18 mouse cellular contexts compared by ENCODE assay signal in genomic region chr4:105906411-105906810, GRCm38 (mm10).
DNase-seq lines count a peak whose midpoint lies in the region; TF ChIP-seq lines count a peak whose summit lies in the region.
"Had no signal": no experiment of that assay in that cellular context is flagged by ENCODE, and none has a peak within 500 bp of the region (broad histone marks: within the 10 kb centered on the region; RNA-seq: fewer than 3 reads in every experiment).

No protein-coding gene starts in this region.

- intact Hi-C loops in gastrocnemius, adult 2 months (cut with DNase I) = no loop called here
- intact Hi-C loops in heart, postnatal 25 days (cut with DNase I) = no loop called here

- TF ChIP-seq CTCF in gastrocnemius, adult 2 months (IDR thresholded peaks at IDR 0.05) = no peak

- H3K27ac ChIP-seq in gastrocnemius, adult 2 months = peak overlapping the region; percentile 48
- H3K27ac ChIP-seq: embryonic facial prominence, embryonic 15.5 days; forebrain, embryonic 10.5 days; heart, embryonic 15.5 days; hindbrain, embryonic 12.5 days had no signal

- DNase-seq in gastrocnemius, adult 2 months = no peak
- no peak for DNase-seq in gastrocnemius, postnatal 25 days
- DNase-seq in heart, adult 8-10 months (ENCODE audit: low spot score) = peak; percentile 49
- no peak for DNase-seq in heart, postnatal 25 days (ENCODE audit: low spot score)
- peak; percentile 26 for DNase-seq in lung, postnatal 36 days
- no peak for DNase-seq in lung, postnatal 25 days (ENCODE audit: low spot score)
- DNase-seq in right cerebral cortex, postnatal 14 days = no peak
- DNase-seq: adrenal gland, postnatal 10 days; cerebellum, adult 11 months; cerebellum, adult 8-10 months; cerebellum, postnatal 14 days; embryo, embryonic 11 days; gastrocnemius, postnatal 10 days had no signal

- H3K4me3 ChIP-seq in gastrocnemius, adult 2 months = no peak overlapping the region
- H3K4me3 ChIP-seq: embryonic facial prominence, embryonic 15.5 days; erythroblast, embryonic 14.5 days; forebrain, embryonic 10.5 days; heart, embryonic 15.5 days; hindbrain, embryonic 12.5 days had no signal

Comparison
In these comparisons a context has a peak if more than half of its experiments do, and no peak if none do; other contexts are left out.
1. DNase-seq: peak in heart, adult 8-10 months (single experiment) and lung, postnatal 36 days (single experiment); none in gastrocnemius, adult 2 months (single experiment), gastrocnemius, postnatal 25 days (single experiment), heart, postnatal 25 days (single experiment), lung, postnatal 25 days (single experiment) and right cerebral cortex, postnatal 14 days (single experiment).